Mouse (Mus musculus): ENCODE results near the gene Gria3. TPM values are rescaled to one million over a fixed set of nuclear protein-coding genes. Genes with fewer than 3 reads are reported as not detected.

Gene Gria3
- polyA plus RNA-seq, 1 experiment from 2014 or later, result 1.9 TPM

DNA sequence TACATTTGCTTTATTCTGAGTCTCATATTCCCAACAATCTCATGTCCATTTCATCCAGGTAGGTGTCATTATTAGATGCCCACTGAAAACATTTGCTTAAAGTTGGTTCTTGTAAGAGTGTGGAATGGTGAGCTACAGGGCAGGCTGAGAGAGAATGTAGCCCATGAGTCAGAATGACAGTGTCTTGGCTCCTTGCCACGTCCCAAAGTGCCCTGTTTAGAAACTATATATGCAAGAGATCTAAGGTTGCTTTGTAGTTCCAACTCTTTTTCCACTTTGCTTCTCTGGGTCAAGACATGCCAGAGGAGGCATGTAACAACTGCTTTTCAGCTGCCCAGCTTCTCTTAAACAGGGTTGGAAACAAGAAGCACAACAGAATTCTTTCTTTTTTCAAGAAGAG lies 9.1 kb downstream of the Gria3 start:
- no peak overlapping the region for H3K27ac ChIP-seq (replicated peaks; ENCODE audit: low read depth, low read length)
- H3K36me3 ChIP-seq (ENCODE audit: control insufficient read depth, insufficient read depth, low read length), result no peaks in the 10 kb centered on the region
- ATAC-seq (ENCODE audit: insufficient number of reproducible peaks, low FRiP score, low TSS enrichment, low read depth), result no peak
- no peaks in the 10 kb centered on the region for H3K4me1 ChIP-seq (ENCODE audit: control insufficient read depth, insufficient read depth, low read length)
- H3K9me3 ChIP-seq (ENCODE audit: control insufficient read depth, low read length), result no peaks in the 10 kb centered on the region
- DNase-seq (ENCODE audit: low spot score), result no peak
- H3K4me2 ChIP-seq (ENCODE audit: low read depth, severe bottlenecking), result no peak overlapping the region
- H3K9ac ChIP-seq (ENCODE audit: low read length), result no peak overlapping the region
- WGBS, result 67% methylated on average over 1 of the region's 1 CpGs
- no peaks in the 10 kb centered on the region for H3K27me3 ChIP-seq (ENCODE audit: control insufficient read depth, insufficient read depth, low read length)
- no peak overlapping the region for H3K4me3 ChIP-seq (ENCODE audit: low read depth, low read length)

DNA sequence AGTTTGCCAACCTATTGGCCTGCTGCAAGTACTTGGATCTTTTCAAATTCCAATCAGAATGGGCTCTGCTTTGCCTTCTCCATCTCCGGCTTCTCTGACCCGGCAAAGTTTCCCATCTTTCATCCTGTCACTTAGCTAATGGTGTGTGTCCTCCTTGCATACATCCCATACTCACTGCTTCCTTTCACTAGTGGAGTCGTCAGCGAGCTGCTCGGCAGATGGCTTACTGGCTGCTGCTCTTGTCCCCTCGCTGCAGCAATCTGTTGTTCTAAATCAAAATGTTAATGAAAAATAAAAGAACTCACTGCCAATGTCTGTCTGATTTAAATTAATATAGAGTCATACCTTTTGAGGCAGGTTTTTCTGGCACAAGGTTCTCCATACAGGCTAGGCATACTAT lies 25.0 kb downstream of the Gria3 start:
- WGBS, result 57% methylated on average over 6 of the region's 6 CpGs
- no peak overlapping the region for H3K4me2 ChIP-seq (ENCODE audit: low read depth, severe bottlenecking)
- no peak overlapping the region for H3K4me3 ChIP-seq (ENCODE audit: low read depth, low read length)
- H3K27ac ChIP-seq (replicated peaks; ENCODE audit: low read depth, low read length), result no peak overlapping the region
- no peaks in the 10 kb centered on the region for H3K9me3 ChIP-seq (ENCODE audit: control insufficient read depth, low read length)
- H3K27me3 ChIP-seq (ENCODE audit: control insufficient read depth, insufficient read depth, low read length), result no peaks in the 10 kb centered on the region
- no peaks in the 10 kb centered on the region for H3K4me1 ChIP-seq (ENCODE audit: control insufficient read depth, insufficient read depth, low read length)
- no peak for DNase-seq (ENCODE audit: low spot score)
- H3K36me3 ChIP-seq (ENCODE audit: control insufficient read depth, insufficient read depth, low read length), result no peaks in the 10 kb centered on the region
- H3K9ac ChIP-seq (ENCODE audit: low read length), result no peak overlapping the region
- ATAC-seq (ENCODE audit: insufficient number of reproducible peaks, low FRiP score, low TSS enrichment, low read depth), result no peak

- no peaks in the 10 kb centered on the region for H3K9me3 ChIP-seq (ENCODE audit: control insufficient read depth, low read length)
Measured at GRCm38 (mm10) chrX:41428011-41428410, 27.4 kb downstream of the Gria3 start.

GRCm38 (mm10) chrX:41435541-41435940 lies 34.9 kb downstream of the Gria3 start:
- H3K4me1 ChIP-seq (ENCODE audit: control insufficient read depth, insufficient read depth, low read length), result no peaks in the 10 kb centered on the region
- no peak overlapping the region for H3K4me2 ChIP-seq (ENCODE audit: low read depth, severe bottlenecking)
- H3K27ac ChIP-seq (replicated peaks; ENCODE audit: low read depth, low read length), result no peak overlapping the region
- H3K9ac ChIP-seq (ENCODE audit: low read length), result no peak overlapping the region
- H3K4me3 ChIP-seq (ENCODE audit: low read depth, low read length), result no peak overlapping the region
- DNase-seq (ENCODE audit: low spot score), result no peak
- WGBS, result 14% methylated on average over 1 of the region's 1 CpGs
- no peaks in the 10 kb centered on the region for H3K9me3 ChIP-seq (ENCODE audit: control insufficient read depth, low read length)
- no peaks in the 10 kb centered on the region for H3K27me3 ChIP-seq (ENCODE audit: control insufficient read depth, insufficient read depth, low read length)
- no peak for ATAC-seq (ENCODE audit: insufficient number of reproducible peaks, low FRiP score, low TSS enrichment, low read depth)
- H3K36me3 ChIP-seq (ENCODE audit: control insufficient read depth, insufficient read depth, low read length), result no peaks in the 10 kb centered on the region

More at GRCm38 (mm10) chrX:41428011-41428410, 27.4 kb downstream of the Gria3 start:
- no peak overlapping the region for H3K27ac ChIP-seq (replicated peaks; ENCODE audit: low read depth, low read length)
- H3K4me1 ChIP-seq (ENCODE audit: control insufficient read depth, insufficient read depth, low read length), result no peaks in the 10 kb centered on the region
- H3K27me3 ChIP-seq (ENCODE audit: control insufficient read depth, insufficient read depth, low read length), result no peaks in the 10 kb centered on the region
- 51% methylated on average over 5 of the region's 5 CpGs for WGBS
- ATAC-seq (ENCODE audit: insufficient number of reproducible peaks, low FRiP score, low TSS enrichment, low read depth) (no peak), DNase-seq (ENCODE audit: low spot score) (no peak)
- H3K36me3 ChIP-seq (ENCODE audit: control insufficient read depth, insufficient read depth, low read length), result no peaks in the 10 kb centered on the region
- no peak overlapping the region for H3K9ac ChIP-seq (ENCODE audit: low read length)
- H3K4me3 ChIP-seq (ENCODE audit: low read depth, low read length), result no peak overlapping the region
- H3K4me2 ChIP-seq (ENCODE audit: low read depth, severe bottlenecking), result no peak overlapping the region

- Histone ChIP-seq H3K4me1 (ENCODE audit: control insufficient read depth, insufficient read depth, low read length) (no peaks in the 10 kb centered on the region), H3K27ac (replicated peaks; ENCODE audit: low read depth, low read length) (no peak overlapping the region), H3K4me3 (ENCODE audit: low read depth, low read length) (no peak overlapping the region), H3K4me2 (ENCODE audit: low read depth, severe bottlenecking) (no peak overlapping the region), H3K9me3 (ENCODE audit: control insufficient read depth, low read length) (no peaks in the 10 kb centered on the region), H3K9ac (ENCODE audit: low read length) (no peak overlapping the region), H3K27me3 (ENCODE audit: control insufficient read depth, insufficient read depth, low read length) (no peaks in the 10 kb centered on the region), H3K36me3 (ENCODE audit: control insufficient read depth, insufficient read depth, low read length) (no peaks in the 10 kb centered on the region)
- ATAC-seq (ENCODE audit: insufficient number of reproducible peaks, low FRiP score, low TSS enrichment, low read depth) (no peak), DNase-seq (ENCODE audit: low spot score) (no peak)
- WGBS, result 96% methylated on average over 5 of the region's 5 CpGs
Measured at GRCm38 (mm10) chrX:41438841-41439240, 38.2 kb downstream of the Gria3 start.

GRCm38 (mm10) chrX:41448876-41449275 lies 48.2 kb downstream of the Gria3 start:
- Histone ChIP-seq H3K4me2 (ENCODE audit: low read depth, severe bottlenecking) (no peak overlapping the region), H3K4me1 (ENCODE audit: control insufficient read depth, insufficient read depth, low read length) (no peaks in the 10 kb centered on the region), H3K9ac (ENCODE audit: low read length) (no peak overlapping the region), H3K9me3 (ENCODE audit: control insufficient read depth, low read length) (no peaks in the 10 kb centered on the region), H3K4me3 (ENCODE audit: low read depth, low read length) (no peak overlapping the region), H3K36me3 (ENCODE audit: control insufficient read depth, insufficient read depth, low read length) (no peaks in the 10 kb centered on the region), H3K27ac (replicated peaks; ENCODE audit: low read depth, low read length) (no peak overlapping the region), H3K27me3 (ENCODE audit: control insufficient read depth, insufficient read depth, low read length) (no peaks in the 10 kb centered on the region)
- no peak for ATAC-seq (ENCODE audit: insufficient number of reproducible peaks, low FRiP score, low TSS enrichment, low read depth)
- 72% methylated on average over 1 of the region's 1 CpGs for WGBS
- no peak for DNase-seq (ENCODE audit: low spot score)

GRCm38 (mm10) chrX:41477486-41477885 lies 76.8 kb downstream of the Gria3 start:
- Histone ChIP-seq H3K36me3 (ENCODE audit: control insufficient read depth, insufficient read depth, low read length) (no peaks in the 10 kb centered on the region), H3K4me1 (ENCODE audit: control insufficient read depth, insufficient read depth, low read length) (no peaks in the 10 kb centered on the region), H3K27ac (replicated peaks; ENCODE audit: low read depth, low read length) (no peak overlapping the region), H3K9ac (ENCODE audit: low read length) (no peak overlapping the region), H3K4me3 (ENCODE audit: low read depth, low read length) (no peak overlapping the region), H3K9me3 (ENCODE audit: control insufficient read depth, low read length) (no peaks in the 10 kb centered on the region), H3K27me3 (ENCODE audit: control insufficient read depth, insufficient read depth, low read length) (no peaks in the 10 kb centered on the region), H3K4me2 (ENCODE audit: low read depth, severe bottlenecking) (no peak overlapping the region)
- DNase-seq (ENCODE audit: low spot score), result no peak
- 82% methylated on average over 2 of the region's 2 CpGs for WGBS
- no peak for ATAC-seq (ENCODE audit: insufficient number of reproducible peaks, low FRiP score, low TSS enrichment, low read depth)

GRCm38 (mm10) chrX:41496528-41496927 lies 95.9 kb downstream of the Gria3 start:
- Histone ChIP-seq H3K4me2 (ENCODE audit: low read depth, severe bottlenecking) (no peak overlapping the region), H3K9ac (ENCODE audit: low read length) (no peak overlapping the region), H3K27ac (replicated peaks; ENCODE audit: low read depth, low read length) (no peak overlapping the region), H3K4me1 (ENCODE audit: control insufficient read depth, insufficient read depth, low read length) (no peaks in the 10 kb centered on the region), H3K36me3 (ENCODE audit: control insufficient read depth, insufficient read depth, low read length) (no peaks in the 10 kb centered on the region), H3K27me3 (ENCODE audit: control insufficient read depth, insufficient read depth, low read length) (no peaks in the 10 kb centered on the region), H3K4me3 (ENCODE audit: low read depth, low read length) (no peak overlapping the region), H3K9me3 (ENCODE audit: control insufficient read depth, low read length) (no peaks in the 10 kb centered on the region)
- WGBS, result 84% methylated on average over 4 of the region's 4 CpGs
- no peak for DNase-seq (ENCODE audit: low spot score)
- no peak for ATAC-seq (ENCODE audit: insufficient number of reproducible peaks, low FRiP score, low TSS enrichment, low read depth)

- H3K4me1 ChIP-seq (ENCODE audit: control insufficient read depth, insufficient read depth, low read length), result no peaks in the 10 kb centered on the region
Measured at GRCm38 (mm10) chrX:41505371-41505770, 104.7 kb downstream of the Gria3 start.

More at GRCm38 (mm10) chrX:41505371-41505770, 104.7 kb downstream of the Gria3 start:
- no peaks in the 10 kb centered on the region for H3K27me3 ChIP-seq (ENCODE audit: control insufficient read depth, insufficient read depth, low read length)
- no peaks in the 10 kb centered on the region for H3K36me3 ChIP-seq (ENCODE audit: control insufficient read depth, insufficient read depth, low read length)
- H3K27ac ChIP-seq (replicated peaks; ENCODE audit: low read depth, low read length), result no peak overlapping the region
- H3K4me3 ChIP-seq (ENCODE audit: low read depth, low read length), result no peak overlapping the region
- ATAC-seq (ENCODE audit: insufficient number of reproducible peaks, low FRiP score, low TSS enrichment, low read depth) (no peak), DNase-seq (ENCODE audit: low spot score) (no peak)
- no peak overlapping the region for H3K9ac ChIP-seq (ENCODE audit: low read length)
- H3K9me3 ChIP-seq (ENCODE audit: control insufficient read depth, low read length), result no peaks in the 10 kb centered on the region
- WGBS, result 79% methylated on average over 3 of the region's 3 CpGs
- H3K4me2 ChIP-seq (ENCODE audit: low read depth, severe bottlenecking), result no peak overlapping the region

Measured in limb, embryonic 11.5 days (tissue).